Mouse (Mus musculus) kidney, embryonic 16.5 days (tissue): ENCODE results near the gene Psmb8. TPM values are rescaled to one million over a fixed set of nuclear protein-coding genes. Genes with fewer than 3 reads are reported as not detected.
A peak's percentile ranks its signal among the peaks of the same experiment; 100 is the strongest.

ENCODE experiments used
- ATAC-seq: fragments of 200-750 bp; cut with Nextera tagmentation; 2 replicates; pipeline ENCODE4 v1.8.0; 2017; ENCODE audit warnings: moderate TSS enrichment; ENCODE audit not compliant: low FRiP score, low TSS enrichment
- H3K27ac ChIP-seq: fragments of 300-500 bp; sonication (generic); 2 replicates; pipeline ENCODE4 v1.5.1; 2014; ENCODE audit warnings: low read length
- H3K27me3 ChIP-seq: fragments of 300-500 bp; sonication (generic); 2 replicates; pipeline ENCODE4 v1.6.1; 2014; ENCODE audit warnings: low read length, control low read depth, mixed read lengths; ENCODE audit not compliant: insufficient read depth
- H3K36me3 ChIP-seq: fragments of 300-500 bp; sonication (generic); 2 replicates; pipeline ENCODE4 v1.6.1; 2014; ENCODE audit warnings: low read length, control low read depth, mixed read lengths; ENCODE audit not compliant: insufficient read depth
- H3K4me1 ChIP-seq: fragments of 300-500 bp; sonication (generic); 2 replicates; pipeline ENCODE4 v1.6.1; 2014; ENCODE audit warnings: low read length, control low read depth, mixed read lengths; ENCODE audit not compliant: insufficient read depth
- H3K4me2 ChIP-seq: fragments of 300-500 bp; sonication (generic); replicated peaks from 2 replicates; pipeline ENCODE4 v1.6.1; 2014; ENCODE audit warnings: low read depth, low read length
- H3K4me3 ChIP-seq: fragments of 300-500 bp; sonication (generic); 2 replicates; pipeline ENCODE4 v1.5.1; 2014; ENCODE audit warnings: mild to moderate bottlenecking, low read length
- H3K9ac ChIP-seq: fragments of 300-500 bp; sonication (generic); replicated peaks from 2 replicates; pipeline ENCODE4 v1.6.1; 2014; ENCODE audit warnings: low read length
- H3K9me3 ChIP-seq: fragments of 300-500 bp; sonication (generic); 2 replicates; pipeline ENCODE4 v1.6.1; 2016; ENCODE audit warnings: low read length, control low read depth
- WGBS: fragments of 180-500 bp; shearing (Covaris S2); extraction: QIAGEN DNeasy Blood & Tissue Kit; methylation state at CpG from one replicate; pipeline ENCODE4 v1.1.7; 2014; 5-methylcytosine and 5-hydroxymethylcytosine counted together
- polyA plus RNA-seq: library from polyadenylated mRNA; unstranded; fragments of >200 nt; fragmentation: Nextera tagmentation; extraction: Ambion mirVana; gene quantifications from 2 replicates; pipeline ENCODE4 v1.2.1, GENCODE M21; 2015

Gene Psmb8
- 6.4 and 7.2 TPM in 2 replicates for polyA plus RNA-seq

DNA sequence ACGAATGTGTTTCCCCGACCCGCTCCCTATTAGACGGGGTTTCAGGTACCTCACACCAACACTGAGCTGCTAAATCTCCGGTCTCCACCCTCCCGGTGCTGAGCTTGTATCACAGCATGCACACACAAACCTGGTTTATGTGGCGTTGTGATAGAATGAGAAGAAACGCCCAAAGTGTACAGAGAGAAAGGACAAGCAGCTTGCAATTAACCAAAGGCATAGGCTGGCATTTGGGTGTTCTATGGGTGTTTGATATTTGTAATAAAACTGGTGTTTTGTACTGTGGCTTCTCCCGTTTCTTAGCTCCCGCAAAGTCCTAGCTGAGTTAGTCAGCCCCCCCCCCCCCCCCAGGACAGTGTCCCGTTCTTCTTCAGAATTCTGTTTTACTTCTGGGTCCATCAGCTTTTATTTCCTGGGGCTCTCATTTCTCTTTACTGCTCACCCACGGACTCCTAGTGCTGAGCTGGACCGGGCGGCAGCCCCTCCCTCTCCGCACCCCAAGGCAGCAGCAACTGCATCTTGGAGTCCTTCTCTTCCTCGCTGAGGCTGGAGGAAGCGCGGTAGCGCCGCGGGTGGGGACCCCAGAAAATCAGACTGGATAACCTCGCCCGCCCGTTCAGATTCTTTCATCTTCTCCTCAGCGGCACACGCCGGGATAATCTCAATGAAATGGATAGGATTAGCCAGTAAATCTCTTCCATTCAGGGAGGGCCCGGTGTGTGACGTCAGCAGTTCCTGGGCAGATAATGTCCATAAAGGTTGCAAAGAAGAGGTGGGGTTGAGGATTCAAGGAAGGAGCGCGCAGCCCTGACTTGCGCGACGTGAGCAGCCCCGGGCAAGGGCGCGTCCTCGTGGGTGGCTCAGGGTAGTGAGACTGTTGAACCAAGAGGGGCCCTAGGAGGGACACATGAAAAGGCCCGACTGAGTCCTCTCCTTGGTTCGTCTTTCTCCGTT lies at the start of gene Psmb8:
TSS of gene Psmb8 (plus strand) at position 781 of the 954 bp plus-strand sequence.
- Histone ChIP-seq H3K36me3 (no peaks in the 10 kb centered on the region), H3K9ac (peak within 1 kb of the TSS; percentile 59), H3K4me2 (peak within 1 kb of the TSS; percentile 72), H3K27ac (no peak within 1 kb of the TSS), H3K9me3 (no peaks in the 10 kb centered on the region), H3K4me3 (peak within 1 kb of the TSS; percentile 56), H3K4me1 (peaks cover 13% of the 10 kb centered on the region), H3K27me3 (peaks cover 73% of the 10 kb centered on the region)
- WGBS, result 5% methylated on average over 41 of the region's 41 CpGs
- peak; percentile 89 for ATAC-seq

DNA sequence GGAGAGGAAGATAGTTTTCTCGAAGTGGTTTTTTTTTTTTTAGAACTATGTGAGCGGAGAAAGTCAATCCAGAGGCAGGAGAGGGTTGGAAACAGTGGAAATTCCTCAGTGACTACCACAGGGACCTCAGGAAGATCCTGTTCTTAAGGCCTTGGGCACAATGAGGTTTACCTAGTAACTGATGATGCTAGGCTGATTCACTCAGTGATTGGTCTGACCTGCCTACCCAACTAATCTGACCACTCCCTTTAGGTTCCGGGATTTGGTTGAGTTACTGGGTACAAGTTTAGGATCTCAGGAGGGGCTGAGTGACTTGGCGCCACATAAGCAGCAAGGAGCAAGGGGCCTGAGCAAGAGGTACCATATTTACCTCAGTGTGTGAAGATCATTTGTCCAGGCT lies 44.6 kb upstream of the Psmb8 start, which contains the start of gene H2-DMb1:
TSS of gene H2-DMb1 (plus strand) at position 150 of the 400 bp plus-strand sequence.
- Histone ChIP-seq H3K9ac (no peak within 1 kb of the TSS), H3K4me1 (no peaks in the 10 kb centered on the region), H3K36me3 (no peaks in the 10 kb centered on the region), H3K4me2 (no peak within 1 kb of the TSS), H3K27ac (no peak within 1 kb of the TSS), H3K4me3 (no peak within 1 kb of the TSS), H3K27me3 (no peaks in the 10 kb centered on the region), H3K9me3 (no peaks in the 10 kb centered on the region)
- WGBS, result 62% methylated on average over 4 of the region's 4 CpGs
- ATAC-seq, result peak; percentile 75; the same call in 1 of the 2 replicates

DNA sequence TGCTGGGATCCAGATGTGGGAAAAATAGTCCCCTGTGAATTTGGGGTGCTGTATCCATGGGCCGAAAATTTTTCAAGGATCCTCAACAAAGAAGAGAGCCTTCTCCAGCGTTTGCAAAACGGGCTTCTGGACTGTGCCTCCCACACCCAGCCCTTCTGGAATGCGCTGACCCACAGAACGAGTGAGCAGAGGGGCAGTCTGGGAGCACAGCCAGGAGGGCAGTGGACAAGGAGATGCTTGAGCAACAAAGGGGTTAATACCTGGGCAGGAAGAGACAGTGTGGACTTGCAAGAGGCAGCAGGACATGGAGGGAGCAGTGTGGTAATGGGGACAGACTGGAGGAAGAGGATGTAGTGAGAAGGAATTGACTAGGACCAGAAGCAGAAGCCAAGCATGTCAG lies 42.0 kb upstream of the Psmb8 start:
- no peak overlapping the region for H3K27ac ChIP-seq
- no peaks in the 10 kb centered on the region for H3K9me3 ChIP-seq
- no peaks in the 10 kb centered on the region for H3K27me3 ChIP-seq
- no peaks in the 10 kb centered on the region for H3K4me1 ChIP-seq
- no peak overlapping the region for H3K4me3 ChIP-seq
- WGBS, result 41% methylated on average over 5 of the region's 5 CpGs
- no peak overlapping the region for H3K9ac ChIP-seq
- H3K4me2 ChIP-seq, result no peak overlapping the region
- ATAC-seq, result no peak
- no peaks in the 10 kb centered on the region for H3K36me3 ChIP-seq

DNA sequence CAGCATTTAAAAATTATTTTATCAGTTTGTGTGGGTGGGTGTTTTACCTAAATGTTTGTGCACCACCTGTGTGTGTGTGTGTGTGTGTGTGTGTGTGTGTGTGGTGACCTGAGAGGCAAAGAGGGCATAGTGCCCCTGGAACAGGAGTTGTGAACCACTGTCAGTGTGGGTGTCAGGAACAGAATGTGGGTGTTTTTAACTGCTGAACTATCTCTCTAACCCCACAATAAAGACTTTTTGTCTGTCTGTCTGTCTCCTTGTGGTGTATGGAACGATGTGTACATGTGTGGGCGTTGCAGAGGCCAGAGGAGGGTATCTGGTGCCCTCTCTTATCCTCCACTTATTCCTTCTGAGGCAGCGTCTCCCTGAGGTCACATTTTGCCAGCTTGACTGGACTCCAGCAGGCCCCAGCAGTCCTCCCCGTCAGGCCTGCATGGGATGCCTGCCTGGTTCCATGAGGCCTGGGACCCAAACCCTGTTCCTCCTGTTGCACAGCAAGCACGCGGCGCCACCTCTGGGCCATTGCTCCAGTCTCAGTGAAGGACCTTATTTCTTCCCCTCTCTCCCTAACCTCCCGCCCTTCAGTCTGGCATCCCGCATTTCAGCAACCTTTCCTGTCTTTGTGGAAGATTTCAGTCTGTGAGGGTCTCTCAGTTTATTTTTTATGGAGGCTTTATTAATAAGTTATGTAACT lies 33.2 kb upstream of the Psmb8 start:
- H3K27ac ChIP-seq, result no peak overlapping the region
- no peak for ATAC-seq
- no peaks in the 10 kb centered on the region for H3K36me3 ChIP-seq
- H3K4me2 ChIP-seq, result no peak overlapping the region
- no peaks in the 10 kb centered on the region for H3K4me1 ChIP-seq
- H3K27me3 ChIP-seq, result no peaks in the 10 kb centered on the region
- H3K9me3 ChIP-seq, result no peaks in the 10 kb centered on the region
- WGBS, result 35% methylated on average over 9 of the region's 9 CpGs
- H3K4me3 ChIP-seq, result no peak overlapping the region
- no peak overlapping the region for H3K9ac ChIP-seq

DNA sequence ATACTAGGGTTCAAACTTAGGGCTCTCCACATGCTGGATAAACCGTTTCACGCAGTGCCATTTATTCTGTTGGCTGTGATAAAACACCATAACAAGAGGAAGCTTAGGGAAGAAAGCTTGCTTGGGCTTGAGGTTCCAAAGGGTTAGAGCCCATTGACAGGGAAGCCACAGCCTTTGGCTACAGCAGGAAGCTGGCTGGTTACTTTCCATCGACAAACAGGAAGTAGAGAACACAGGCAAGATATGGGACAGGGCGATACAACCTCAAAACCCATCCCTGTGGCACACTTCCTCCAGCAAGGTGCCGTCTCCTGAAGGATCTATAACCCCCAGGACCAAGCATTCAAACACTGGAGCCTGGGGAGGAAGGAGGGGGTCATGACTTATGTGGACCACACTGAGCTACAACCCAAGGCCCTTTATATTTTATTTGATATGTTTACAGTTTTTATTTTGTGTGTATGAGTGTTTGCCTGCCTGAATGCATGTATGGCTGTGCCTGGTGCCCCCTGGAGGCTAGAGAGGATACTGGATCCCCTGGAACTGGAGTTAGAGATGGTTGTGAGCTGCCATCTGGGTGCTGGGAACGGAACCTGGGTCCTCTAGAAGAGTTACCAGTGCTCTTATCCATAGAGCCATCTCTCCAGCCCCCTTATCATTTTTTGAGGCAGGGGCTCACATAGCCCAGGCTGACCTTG lies 32.3 kb upstream of the Psmb8 start:
- H3K4me2 ChIP-seq, result no peak overlapping the region
- no peak overlapping the region for H3K4me3 ChIP-seq
- no peaks in the 10 kb centered on the region for H3K9me3 ChIP-seq
- ATAC-seq, result no peak
- no peak overlapping the region for H3K9ac ChIP-seq
- no peaks in the 10 kb centered on the region for H3K27me3 ChIP-seq
- no peak overlapping the region for H3K27ac ChIP-seq
- 78% methylated on average over 6 of the region's 6 CpGs for WGBS
- H3K36me3 ChIP-seq, result no peaks in the 10 kb centered on the region
- H3K4me1 ChIP-seq, result no peaks in the 10 kb centered on the region

DNA sequence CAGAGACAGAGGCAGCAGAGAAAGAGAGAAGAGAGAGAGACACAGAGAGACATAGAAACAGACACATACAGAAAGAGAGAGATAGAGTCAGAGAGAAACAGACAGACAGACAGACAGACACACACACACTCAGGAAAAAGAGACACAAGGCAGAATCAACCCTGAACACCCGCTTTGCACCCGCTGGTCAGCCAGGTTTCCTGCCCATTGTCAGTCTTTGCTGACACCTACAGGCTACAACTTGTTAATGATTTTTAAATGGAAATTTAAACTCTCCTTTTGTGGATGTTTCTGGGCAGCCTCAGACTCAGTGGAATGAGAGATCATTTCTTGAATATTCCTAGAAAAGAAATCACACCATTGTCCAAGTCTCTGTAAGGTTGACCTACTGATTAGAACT lies 28.2 kb upstream of the Psmb8 start:
- Histone ChIP-seq H3K36me3 (no peaks in the 10 kb centered on the region), H3K4me3 (no peak overlapping the region), H3K4me2 (no peak overlapping the region), H3K27me3 (no peaks in the 10 kb centered on the region), H3K9me3 (peaks cover 6% of the 10 kb centered on the region; the same call in 1 of the 2 replicates), H3K9ac (no peak overlapping the region), H3K4me1 (no peaks in the 10 kb centered on the region), H3K27ac (no peak overlapping the region)
- no peak for ATAC-seq
- 5% methylated on average over 2 of the region's 2 CpGs for WGBS

DNA sequence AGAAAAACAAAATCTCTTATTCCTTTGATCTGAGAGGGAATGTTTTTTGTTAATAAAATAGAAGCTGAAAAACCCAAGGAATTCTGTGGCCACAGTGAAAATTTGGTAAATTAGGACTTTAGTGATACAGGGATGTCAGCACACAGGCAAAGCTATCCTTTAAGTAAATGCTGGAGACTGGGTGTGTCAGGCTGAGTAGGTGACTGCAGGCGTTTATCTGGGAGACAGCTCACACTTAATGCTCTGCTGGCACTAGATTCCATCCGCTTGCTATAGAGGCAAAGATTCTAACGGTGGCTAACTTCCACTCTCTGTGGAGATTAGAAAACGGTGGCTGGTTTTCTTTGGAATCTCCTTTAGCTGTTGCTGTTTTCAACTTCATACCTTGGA lies 27.0 kb upstream of the Psmb8 start:
- Histone ChIP-seq H3K4me1 (no peaks in the 10 kb centered on the region), H3K9ac (no peak overlapping the region), H3K36me3 (no peaks in the 10 kb centered on the region), H3K4me3 (no peak overlapping the region), H3K27ac (no peak overlapping the region), H3K4me2 (no peak overlapping the region), H3K9me3 (peaks cover 6% of the 10 kb centered on the region; the same call in 1 of the 2 replicates), H3K27me3 (no peaks in the 10 kb centered on the region)
- WGBS, result 23% methylated on average over 4 of the region's 4 CpGs
- no peak for ATAC-seq

DNA sequence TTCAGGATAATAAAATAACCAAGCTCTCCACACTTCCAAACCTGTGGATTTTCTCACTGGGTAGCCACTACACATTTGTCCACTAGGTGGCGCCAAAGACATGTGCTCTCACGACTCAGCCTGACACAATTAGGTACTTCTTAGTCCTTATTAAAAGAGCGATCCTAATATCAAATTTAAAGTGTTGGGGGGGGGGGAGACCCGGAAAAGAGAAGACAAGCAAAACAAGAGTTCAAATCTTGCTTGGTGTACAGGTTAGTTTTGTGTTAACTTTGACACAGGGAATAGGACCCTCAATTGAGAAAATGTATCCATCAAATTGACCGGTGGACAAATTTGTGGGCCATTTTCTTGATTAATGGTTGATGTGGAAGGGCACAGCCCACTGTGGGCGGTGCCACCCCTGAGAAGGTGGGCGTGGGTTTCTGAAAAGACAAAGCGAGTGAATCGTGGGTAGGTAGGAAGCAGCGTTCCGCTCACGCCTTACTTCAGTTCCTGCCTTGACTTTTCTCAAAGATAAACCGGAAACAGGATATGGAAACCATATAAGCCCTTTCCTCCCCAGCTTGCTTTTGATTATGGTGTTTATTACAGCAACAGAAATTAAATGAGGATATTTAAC lies 26.5 kb upstream of the Psmb8 start:
- Histone ChIP-seq H3K27ac (no peak overlapping the region), H3K4me3 (no peak overlapping the region), H3K9me3 (peaks cover 6% of the 10 kb centered on the region; the same call in 1 of the 2 replicates), H3K36me3 (no peaks in the 10 kb centered on the region), H3K9ac (no peak overlapping the region), H3K4me1 (no peaks in the 10 kb centered on the region), H3K27me3 (no peaks in the 10 kb centered on the region), H3K4me2 (no peak overlapping the region)
- ATAC-seq, result peak; percentile 59; the same call in 1 of the 2 replicates
- WGBS, result 34% methylated on average over 13 of the region's 13 CpGs

DNA sequence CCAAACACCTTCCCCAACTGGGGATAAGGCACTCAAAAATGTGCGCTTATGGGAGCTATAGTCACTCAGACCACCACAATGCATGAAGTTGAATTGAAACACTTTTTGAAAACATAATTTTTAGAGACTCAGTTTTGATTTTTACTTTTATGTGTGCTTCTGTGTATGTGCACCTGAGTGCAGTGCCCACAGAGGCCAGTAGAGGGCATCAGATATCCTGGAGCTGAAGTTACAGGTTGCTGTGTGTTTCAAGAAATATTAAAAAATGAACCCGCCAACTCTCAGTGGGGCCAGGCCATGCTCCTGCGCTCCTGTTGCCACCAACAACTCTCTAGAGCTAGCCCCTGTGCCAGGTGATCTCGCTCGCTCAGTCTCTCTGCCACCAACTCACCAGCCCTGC lies 25.0 kb upstream of the Psmb8 start:
- Histone ChIP-seq H3K27ac (no peak overlapping the region), H3K9me3 (peaks cover 11% of the 10 kb centered on the region; the same call in 1 of the 2 replicates), H3K27me3 (no peaks in the 10 kb centered on the region), H3K9ac (no peak overlapping the region), H3K36me3 (no peaks in the 10 kb centered on the region), H3K4me3 (no peak overlapping the region), H3K4me1 (no peaks in the 10 kb centered on the region), H3K4me2 (no peak overlapping the region)
- 94% methylated on average over 5 of the region's 5 CpGs for WGBS
- ATAC-seq, result no peak
